Mouse (Mus musculus): ENCODE measurements around the gene Eml1.

- no peak for TF ChIP-seq POLR2A (IDR thresholded peaks at IDR 0.05; ENCODE audit: borderline replicate concordance, low read depth, low read length)
- TF ChIP-seq CTCF (IDR thresholded peaks at IDR 0.05; ENCODE audit: low read depth, low read length) = no peak
Observed at GRCm38 (mm10) chr12:108371429-108371765, 640 bp downstream of the Eml1 start.
